Mouse (Mus musculus): ENCODE data around the gene Pebp1.
"Not testable (repeated sequence)": the region's sequence is repeated elsewhere in the genome, so short reads cannot be mapped to it uniquely, and the experiment has no call there.

The Pebp1 gene

GRCm38 (mm10) chr5:117286831-117287822 is at the start of gene Pebp1:
Gene Pebp1 (minus strand): TSS chr5:117287625.
- peak; percentile 96 for DNase-seq

GRCm38 (mm10) chr5:117330457-117330856 is 43.0 kb upstream of the Pebp1 start:
- DNase-seq: no peak

GRCm38 (mm10) chr5:117326408-117326807 is 39.0 kb upstream of the Pebp1 start:
- DNase-seq: no peak

GRCm38 (mm10) chr5:117323751-117324150 is 36.3 kb upstream of the Pebp1 start:
- DNase-seq: no peak

- peak; percentile 50 for DNase-seq
These were observed 31.6 kb upstream of the Pebp1 start, which contains the start of gene Vsig10 for GRCm38 (mm10) chr5:117318741-117319629. Gene Vsig10 (plus strand): TSS chr5:117319083.

GRCm38 (mm10) chr5:117314587-117315428 is 27.4 kb upstream of the Pebp1 start:
- no peak for DNase-seq

- DNase-seq: no peak
These were observed 26.5 kb upstream of the Pebp1 start for GRCm38 (mm10) chr5:117313909-117314308.

- no peak for DNase-seq
These were observed 26.0 kb upstream of the Pebp1 start for GRCm38 (mm10) chr5:117313420-117313819.

GRCm38 (mm10) chr5:117307699-117308098 is 20.3 kb upstream of the Pebp1 start:
- peak; percentile 44 for DNase-seq

- no peak for DNase-seq
These were observed 19.4 kb upstream of the Pebp1 start for GRCm38 (mm10) chr5:117306826-117307225.

GRCm38 (mm10) chr5:117305754-117306153 is 18.3 kb upstream of the Pebp1 start:
- no peak for DNase-seq

- peak; percentile 57 for DNase-seq
These were observed 17.5 kb upstream of the Pebp1 start for GRCm38 (mm10) chr5:117304947-117305346.

- DNase-seq: no peak
These were observed 16.5 kb upstream of the Pebp1 start for GRCm38 (mm10) chr5:117303691-117304579.

- no peak for DNase-seq
These were observed 15.5 kb upstream of the Pebp1 start for GRCm38 (mm10) chr5:117302899-117303298.

- no peak for DNase-seq
These were observed 7.6 kb upstream of the Pebp1 start for GRCm38 (mm10) chr5:117295011-117295410.

GRCm38 (mm10) chr5:117293776-117294175 is 6.4 kb upstream of the Pebp1 start:
- not testable (repeated sequence) for DNase-seq

GRCm38 (mm10) chr5:117292547-117292946 is 5.1 kb upstream of the Pebp1 start:
- no peak for DNase-seq

GRCm38 (mm10) chr5:117291312-117291711 is 3.9 kb upstream of the Pebp1 start:
- DNase-seq: no peak

- no peak for DNase-seq
These were observed 2.7 kb upstream of the Pebp1 start for GRCm38 (mm10) chr5:117290081-117290480.

- no peak for DNase-seq
These were observed 2.2 kb upstream of the Pebp1 start for GRCm38 (mm10) chr5:117289646-117290045.

GRCm38 (mm10) chr5:117286286-117286685 is 1.1 kb downstream of the Pebp1 start:
- DNase-seq: no peak

Data from cerebellum, adult 9-11 months (tissue).